Mouse (Mus musculus): ENCODE measurements around the gene Chaf1a. TPM values are rescaled to one million over a fixed set of nuclear protein-coding genes. Genes with fewer than 3 reads are reported as not detected.

The Chaf1a gene
- polyA plus RNA-seq, 2 experiments, result 18.4 to 25.1 TPM

DNA sequence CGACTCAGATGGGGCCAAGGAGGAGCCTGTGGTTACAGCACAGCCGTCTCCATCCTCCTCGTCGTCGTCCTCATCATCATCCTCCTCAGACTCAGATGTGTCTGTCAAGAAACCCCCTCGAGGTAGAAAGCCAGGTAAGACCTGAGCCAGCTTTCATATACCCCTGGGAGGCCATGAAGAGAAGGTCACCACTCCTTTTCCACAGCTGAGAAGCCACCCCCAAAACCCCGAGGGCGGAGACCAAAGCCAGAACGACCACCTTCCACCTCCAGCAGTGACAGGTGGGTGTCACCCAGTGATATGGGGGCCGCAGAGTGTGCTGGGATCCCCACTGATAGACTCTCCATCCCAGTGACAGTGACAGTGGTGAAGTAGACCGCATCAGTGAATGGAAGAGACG, 56.6 kb downstream of the Chaf1a start:
- WGBS, result 92% methylated on average over 12 of the region's 12 CpGs
- ATAC-seq (ENCODE audit: low FRiP score, low read depth), result no peak
- H3K4me2 ChIP-seq (replicated peaks; ENCODE audit: low read depth, low read length, severe bottlenecking), result no peak overlapping the region

DNA sequence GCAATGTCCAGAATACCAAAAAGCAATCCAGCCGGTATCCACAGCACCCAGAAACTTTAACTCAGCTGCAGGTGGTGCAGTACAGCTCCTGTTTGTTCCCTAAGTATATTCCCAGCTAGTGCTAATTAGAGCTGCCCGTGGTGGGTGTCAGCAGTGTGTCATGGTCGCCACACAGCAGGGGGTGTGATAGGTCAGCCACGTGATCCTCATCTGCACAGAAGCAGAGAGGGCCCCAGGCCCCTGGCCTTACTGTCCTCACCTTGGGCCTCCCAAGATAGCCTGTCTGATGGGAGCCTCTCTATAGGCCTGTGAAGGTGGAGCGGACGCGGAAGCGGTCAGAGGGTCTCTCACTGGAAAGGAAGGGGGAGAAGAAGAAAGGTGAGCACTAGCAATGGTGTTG, 57.9 kb downstream of the Chaf1a start:
- Histone ChIP-seq H3K4me1 (ENCODE audit: control insufficient read depth, insufficient read depth, low read length) (no peaks in the 10 kb centered on the region), H3K27ac (replicated peaks; ENCODE audit: low read depth, low read length) (no peak overlapping the region), H3K4me3 (replicated peaks; ENCODE audit: low read length) (no peak overlapping the region), H3K36me3 (ENCODE audit: control insufficient read depth, insufficient read depth, low read length) (peaks cover 85% of the 10 kb centered on the region), H3K27me3 (ENCODE audit: control insufficient read depth, insufficient read depth, low read length) (no peaks in the 10 kb centered on the region), H3K9me3 (ENCODE audit: control insufficient read depth, low read length) (no peaks in the 10 kb centered on the region), H3K9ac (ENCODE audit: low read depth, low read length, severe bottlenecking) (no peak overlapping the region), H3K4me2 (replicated peaks; ENCODE audit: low read depth, low read length, severe bottlenecking) (no peak overlapping the region)
- DNase-seq (ENCODE audit: low spot score) (no peak), ATAC-seq (ENCODE audit: low FRiP score, low read depth) (no peak; the same call in 1 of the 2 replicates)
- TF ChIP-seq POLR2A (IDR thresholded peaks at IDR 0.05; ENCODE audit: borderline replicate concordance, extremely low read depth, insufficient read depth, insufficient read length), result no peak
- WGBS, result 91% methylated on average over 8 of the region's 8 CpGs

More for the DNA sequence above, 56.6 kb downstream of the Chaf1a start:
- Histone ChIP-seq H3K27me3 (ENCODE audit: control insufficient read depth, insufficient read depth, low read length) (no peaks in the 10 kb centered on the region), H3K4me1 (ENCODE audit: control insufficient read depth, insufficient read depth, low read length) (no peaks in the 10 kb centered on the region), H3K36me3 (ENCODE audit: control insufficient read depth, insufficient read depth, low read length) (peaks cover 81% of the 10 kb centered on the region), H3K9ac (ENCODE audit: low read depth, low read length, severe bottlenecking) (no peak overlapping the region), H3K27ac (replicated peaks; ENCODE audit: low read depth, low read length) (no peak overlapping the region), H3K9me3 (ENCODE audit: control insufficient read depth, low read length) (no peaks in the 10 kb centered on the region), H3K4me3 (replicated peaks; ENCODE audit: low read length) (no peak overlapping the region)
- no peak for TF ChIP-seq POLR2A (IDR thresholded peaks at IDR 0.05; ENCODE audit: borderline replicate concordance, extremely low read depth, insufficient read depth, insufficient read length)
- DNase-seq (ENCODE audit: low spot score), result no peak

DNA sequence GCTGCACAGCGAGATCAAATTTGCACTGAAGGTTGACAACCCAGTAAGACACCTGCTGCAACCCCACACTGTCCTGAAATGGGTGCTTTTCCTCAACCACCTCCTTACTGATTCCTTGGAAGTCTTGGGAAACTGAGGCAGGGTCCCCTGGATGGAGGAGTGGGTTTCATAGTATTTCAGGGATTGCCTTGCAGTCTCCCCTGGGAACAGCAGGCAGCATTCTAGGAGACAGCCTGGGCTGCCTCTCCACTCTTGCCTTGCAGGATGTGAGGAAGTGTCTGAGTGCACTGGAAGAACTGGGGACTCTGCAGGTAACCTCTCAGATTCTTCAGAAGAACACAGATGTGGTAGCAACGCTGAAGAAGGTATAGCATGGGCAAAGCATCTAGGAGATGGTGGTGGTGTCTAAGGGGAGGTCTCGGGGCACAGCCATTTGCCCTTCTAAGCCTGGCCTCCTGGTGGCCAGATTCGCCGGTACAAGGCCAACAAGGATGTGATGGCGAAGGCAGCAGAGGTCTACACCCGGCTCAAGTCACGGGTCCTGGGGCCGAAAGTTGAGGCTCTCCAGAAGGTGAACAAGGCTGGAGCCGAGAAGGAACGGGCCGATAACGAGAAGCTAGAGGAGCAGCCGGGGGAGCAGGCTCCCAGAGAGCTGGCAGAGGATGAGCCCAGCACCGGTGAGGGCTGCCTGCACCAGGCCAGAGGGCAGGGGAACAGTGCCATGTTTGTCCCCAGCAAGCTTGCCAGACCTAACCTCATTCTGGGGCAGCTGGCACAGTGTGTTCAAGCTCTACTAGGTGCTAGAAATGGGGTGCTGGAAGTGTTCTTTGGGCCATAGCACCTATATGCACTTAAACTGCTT, 58.7 kb downstream of the Chaf1a start:
- peaks cover 86% of the 10 kb centered on the region for H3K36me3 ChIP-seq (ENCODE audit: control insufficient read depth, insufficient read depth, low read length)
- ATAC-seq (ENCODE audit: low FRiP score, low read depth) (no peak), DNase-seq (ENCODE audit: low spot score) (no peak)
- TF ChIP-seq POLR2A (IDR thresholded peaks at IDR 0.05; ENCODE audit: borderline replicate concordance, extremely low read depth, insufficient read depth, insufficient read length), result no peak
- H3K27ac ChIP-seq (replicated peaks; ENCODE audit: low read depth, low read length), result no peak overlapping the region
- H3K9me3 ChIP-seq (ENCODE audit: control insufficient read depth, low read length), result no peaks in the 10 kb centered on the region
- WGBS, result 91% methylated on average over 15 of the region's 15 CpGs
- H3K9ac ChIP-seq (ENCODE audit: low read depth, low read length, severe bottlenecking), result no peak overlapping the region
- H3K27me3 ChIP-seq (ENCODE audit: control insufficient read depth, insufficient read depth, low read length), result no peaks in the 10 kb centered on the region
- H3K4me1 ChIP-seq (ENCODE audit: control insufficient read depth, insufficient read depth, low read length), result no peaks in the 10 kb centered on the region
- H3K4me2 ChIP-seq (replicated peaks; ENCODE audit: low read depth, low read length, severe bottlenecking), result no peak overlapping the region
- no peak overlapping the region for H3K4me3 ChIP-seq (replicated peaks; ENCODE audit: low read length)

DNA sequence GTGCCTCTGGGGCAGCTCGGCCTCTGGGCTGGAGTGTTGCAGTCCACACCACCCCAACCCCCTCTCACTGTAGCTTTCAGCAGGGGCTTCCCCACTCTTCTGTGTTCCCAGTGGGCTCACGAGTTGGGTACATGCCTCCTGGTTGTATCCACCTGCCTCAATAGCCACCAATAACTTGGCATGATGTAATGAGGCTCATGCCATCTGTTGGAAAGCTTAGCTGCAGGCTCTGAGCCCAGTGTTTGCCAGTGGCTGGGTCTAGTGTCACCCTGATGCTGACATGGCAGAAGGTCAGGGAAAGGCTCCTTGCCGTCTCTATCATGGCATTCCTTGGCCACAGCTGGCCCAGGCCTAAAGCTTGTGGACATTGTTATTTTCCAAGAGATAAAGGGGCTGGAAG, 60.6 kb downstream of the Chaf1a start:
- H3K36me3 ChIP-seq (ENCODE audit: control insufficient read depth, insufficient read depth, low read length), result peaks cover 77% of the 10 kb centered on the region
- no peak overlapping the region for H3K27ac ChIP-seq (replicated peaks; ENCODE audit: low read depth, low read length)
- DNase-seq (ENCODE audit: low spot score) (no peak), ATAC-seq (ENCODE audit: low FRiP score, low read depth) (no peak)
- no peaks in the 10 kb centered on the region for H3K4me1 ChIP-seq (ENCODE audit: control insufficient read depth, insufficient read depth, low read length)
- 94% methylated on average over 3 of the region's 3 CpGs for WGBS
- H3K4me2 ChIP-seq (replicated peaks; ENCODE audit: low read depth, low read length, severe bottlenecking), result no peak overlapping the region
- H3K9ac ChIP-seq (ENCODE audit: low read depth, low read length, severe bottlenecking), result no peak overlapping the region
- TF ChIP-seq POLR2A (IDR thresholded peaks at IDR 0.05; ENCODE audit: borderline replicate concordance, extremely low read depth, insufficient read depth, insufficient read length), result no peak
- H3K4me3 ChIP-seq (replicated peaks; ENCODE audit: low read length), result no peak overlapping the region
- no peaks in the 10 kb centered on the region for H3K9me3 ChIP-seq (ENCODE audit: control insufficient read depth, low read length)
- H3K27me3 ChIP-seq (ENCODE audit: control insufficient read depth, insufficient read depth, low read length), result no peaks in the 10 kb centered on the region

- 88% methylated on average over 5 of the region's 5 CpGs for WGBS
- peaks cover 64% of the 10 kb centered on the region for H3K36me3 ChIP-seq (ENCODE audit: control insufficient read depth, insufficient read depth, low read length)
- DNase-seq (ENCODE audit: low spot score), result no peak
These were observed 61.9 kb downstream of the Chaf1a start for GRCm38 (mm10) chr17:56102158-56102557.

More at GRCm38 (mm10) chr17:56102158-56102557, 61.9 kb downstream of the Chaf1a start:
- Histone ChIP-seq H3K4me2 (replicated peaks; ENCODE audit: low read depth, low read length, severe bottlenecking) (no peak overlapping the region), H3K27ac (replicated peaks; ENCODE audit: low read depth, low read length) (no peak overlapping the region), H3K9me3 (ENCODE audit: control insufficient read depth, low read length) (no peaks in the 10 kb centered on the region), H3K4me3 (replicated peaks; ENCODE audit: low read length) (no peak overlapping the region), H3K9ac (ENCODE audit: low read depth, low read length, severe bottlenecking) (no peak overlapping the region), H3K4me1 (ENCODE audit: control insufficient read depth, insufficient read depth, low read length) (no peaks in the 10 kb centered on the region), H3K27me3 (ENCODE audit: control insufficient read depth, insufficient read depth, low read length) (no peaks in the 10 kb centered on the region)
- ATAC-seq (ENCODE audit: low FRiP score, low read depth), result no peak
- no peak for TF ChIP-seq POLR2A (IDR thresholded peaks at IDR 0.05; ENCODE audit: borderline replicate concordance, extremely low read depth, insufficient read depth, insufficient read length)
